Mouse (Mus musculus): ENCODE measurements at regions not wholly inside any gene's neighbourhood (a gene's known extent, or its start where the extent isn't known, plus 50 kb on each side); places are given as distances from the start of the nearest gene placed in this dataset.

GRCm38 (mm10) chr2:12033518-12034322, 256.0 kb downstream of the Ankrd16 start:
- DNase-seq (ENCODE audit: low spot score), result no peak

- DNase-seq (ENCODE audit: low spot score), result no peak
These were observed 256.6 kb downstream of the Ankrd16 start for GRCm38 (mm10) chr2:12034323-12034585.

GRCm38 (mm10) chr2:12049386-12049785, 252.3 kb downstream of the Itga8 start:
- no peak for DNase-seq (ENCODE audit: low spot score)

GRCm38 (mm10) chr2:12049972-12050371, 251.8 kb downstream of the Itga8 start:
- no peak for DNase-seq (ENCODE audit: low spot score)

- DNase-seq (ENCODE audit: low spot score), result no peak
These were observed 248.1 kb downstream of the Itga8 start for GRCm38 (mm10) chr2:12053404-12054164.

GRCm38 (mm10) chr2:12054165-12054500, 247.6 kb downstream of the Itga8 start:
- DNase-seq (ENCODE audit: low spot score), result no peak
